Mouse (Mus musculus) lung, postnatal 0 days (tissue): ENCODE data around the gene Plekhs1.

Experiments used
- CTCF ChIP-seq: IDR thresholded peaks from 2 replicates; pipeline ENCODE4 v1.5.1; 2016; ENCODE audit warnings: antibody characterized with exemption, mild to moderate bottlenecking
- EP300 ChIP-seq: IDR thresholded peaks from 2 replicates; pipeline ENCODE4 v1.6.1; 2016; ENCODE audit warnings: antibody characterized with exemption, mild to moderate bottlenecking, control low read depth

DNA sequence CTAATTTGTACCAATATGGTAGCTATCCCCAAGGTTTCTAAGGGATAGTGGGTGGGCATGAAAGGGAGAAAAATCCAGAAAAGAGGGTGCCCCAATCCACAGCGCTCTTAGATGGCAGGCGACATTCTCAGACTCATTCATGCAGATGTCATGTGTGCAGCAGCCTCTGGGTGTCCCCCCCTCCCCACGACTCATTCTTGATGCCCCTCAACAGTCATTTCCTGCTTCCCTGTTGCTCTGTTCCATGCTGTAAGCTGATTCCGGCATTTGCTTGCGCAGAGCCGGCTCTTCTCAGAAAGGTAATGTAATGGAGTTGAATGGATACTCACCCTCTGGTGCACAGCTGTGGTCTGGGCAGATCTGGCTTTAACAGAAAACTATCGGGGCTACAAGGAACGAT is 31.1 kb upstream of the Plekhs1 start:
- TF ChIP-seq CTCF (peak; percentile 50), EP300 (no peak)
